Mouse (Mus musculus) heart, postnatal 14 days (tissue): ENCODE results near the gene Mgmt. TPM values are rescaled to one million over a fixed set of nuclear protein-coding genes. Genes with fewer than 3 reads are reported as not detected.

Source experiments
- DNase-seq, 2 experiments: peaks; one replicate each; pipeline ENCODE4 v3.0.0; 2021 to 2022
- intact Hi-C: fragments of 180-260 bp; cut with DNase I; formaldehyde crosslinking; loops from one replicate; pipeline ENCODE4 v1.15.1; 2025
- total RNA-seq, 2 experiments: library from RNA; stranded (reverse); gene quantifications; 2 replicates each; pipeline ENCODE4 v1.2.3; 2021

Mgmt gene
- total RNA-seq, 2 experiments from 2014 or later = 3.4 to 3.6 TPM

- intact Hi-C loops = no loop called here
- DNase-seq = peak; percentile 75 to 77
These were observed 191.7 kb downstream of the Mgmt start for GRCm38 (mm10) chr7:137085969-137086606.

GRCm38 (mm10) chr7:137087136-137087535, 192.7 kb downstream of the Mgmt start:
- DNase-seq = peak; percentile 17 to 20
- intact Hi-C loops = no loop called here

DNA sequence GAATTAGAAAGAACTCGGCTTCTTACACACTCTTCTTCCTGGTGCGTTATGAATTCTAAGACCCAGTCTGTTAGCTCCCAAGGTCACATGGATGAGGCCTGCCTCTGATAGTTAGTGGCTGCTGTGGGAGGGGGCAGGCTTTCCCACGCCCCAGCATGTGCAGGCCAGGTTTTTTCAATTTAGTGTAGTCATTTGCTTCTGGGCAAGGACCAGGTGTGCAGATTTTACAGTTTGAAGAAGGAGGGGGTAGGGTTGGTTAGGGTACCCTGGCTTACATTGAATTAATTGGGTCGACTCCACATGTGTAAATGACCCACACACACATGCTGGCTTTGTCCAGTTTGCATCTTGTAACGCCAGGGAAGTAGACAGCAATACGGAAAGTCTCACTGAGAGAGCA, 193.7 kb downstream of the Mgmt start:
- intact Hi-C loops = no loop called here
- DNase-seq = no peak

- intact Hi-C loops = no loop called here
- DNase-seq = no peak
These were observed 200.1 kb downstream of the Mgmt start for GRCm38 (mm10) chr7:137094551-137094950.

GRCm38 (mm10) chr7:137095702-137096101, 201.3 kb downstream of the Mgmt start:
- no peak for DNase-seq
- intact Hi-C loops = no loop called here

DNA sequence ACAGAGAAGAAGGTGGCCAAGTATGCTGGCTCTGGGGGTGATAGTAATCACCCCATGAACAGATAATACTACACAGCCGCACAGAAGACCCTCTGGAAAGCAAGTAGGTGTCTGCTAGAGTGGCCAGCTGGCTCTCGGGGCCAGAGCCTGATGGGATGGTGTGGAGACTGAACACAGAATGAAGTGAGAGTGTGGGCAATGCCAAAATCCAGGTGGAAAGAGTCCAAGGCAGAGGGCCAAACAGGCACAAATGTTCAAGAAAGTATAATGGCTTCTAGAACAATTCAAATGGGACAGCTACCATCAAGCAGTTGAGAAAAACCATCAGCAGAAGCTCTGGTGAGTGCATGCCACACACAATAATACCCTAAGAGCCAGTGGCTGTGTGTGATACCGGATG, 205.4 kb downstream of the Mgmt start:
- intact Hi-C loops = no loop called here
- DNase-seq = no peak

GRCm38 (mm10) chr7:137102606-137103195, 208.3 kb downstream of the Mgmt start:
- DNase-seq = no peak
- intact Hi-C loops = no loop called here

- no peak for DNase-seq
- intact Hi-C loops = no loop called here
These were observed 217.7 kb downstream of the Mgmt start for GRCm38 (mm10) chr7:137112101-137112500.

DNA sequence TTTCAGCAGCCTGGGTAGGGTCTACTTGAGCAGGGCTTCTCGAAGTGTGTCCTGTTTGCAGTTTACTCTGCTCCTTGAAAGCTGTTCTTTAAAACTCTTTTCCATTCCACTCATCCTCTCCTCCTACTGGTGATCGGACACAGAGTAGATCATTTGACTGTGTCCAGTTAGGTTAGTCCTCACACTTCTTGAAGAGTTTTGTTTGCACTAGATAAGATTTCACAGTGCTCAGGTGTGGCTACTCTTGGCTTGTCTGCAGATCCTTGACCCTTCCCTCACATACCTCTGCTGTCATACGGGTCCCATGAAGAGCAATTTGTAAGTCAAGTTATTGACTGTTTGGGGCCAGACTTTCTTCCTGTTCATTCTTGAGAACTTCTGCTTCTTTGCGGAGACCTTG, 221.8 kb downstream of the Mgmt start:
- intact Hi-C loops = no loop called here
- no peak for DNase-seq

GRCm38 (mm10) chr7:137121243-137121858, 226.9 kb downstream of the Mgmt start:
- peak; percentile 8 to 23 for DNase-seq

GRCm38 (mm10) chr7:137128726-137129125, 234.3 kb downstream of the Mgmt start:
- intact Hi-C loops = no loop called here

More at GRCm38 (mm10) chr7:137121243-137121858, 226.9 kb downstream of the Mgmt start:
- intact Hi-C loops = no loop called here

DNA sequence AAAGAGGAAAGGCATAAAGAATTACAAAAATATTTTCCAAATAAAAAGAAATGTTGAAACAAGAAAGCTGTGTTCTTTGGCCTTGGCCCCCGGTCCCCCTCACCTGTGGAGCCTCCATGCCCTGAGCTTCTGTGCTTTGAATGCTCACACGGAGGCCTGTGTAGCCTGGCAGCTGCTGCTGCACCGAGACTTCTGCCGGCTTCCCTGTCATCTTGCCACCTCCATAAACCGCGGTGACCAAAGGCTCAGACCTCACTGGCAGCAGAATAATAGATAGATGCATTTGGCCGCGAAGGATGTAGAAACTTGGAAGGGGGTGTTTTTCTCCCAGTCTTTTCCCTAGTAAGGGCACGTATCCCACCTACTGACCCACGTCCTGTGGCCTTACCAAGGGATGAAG, 235.8 kb downstream of the Mgmt start:
- intact Hi-C loops = no loop called here
- no peak for DNase-seq

More at GRCm38 (mm10) chr7:137128726-137129125, 234.3 kb downstream of the Mgmt start:
- no peak for DNase-seq

- DNase-seq = no peak
- intact Hi-C loops = no loop called here
These were observed 237.5 kb downstream of the Mgmt start for GRCm38 (mm10) chr7:137131957-137132356.

DNA sequence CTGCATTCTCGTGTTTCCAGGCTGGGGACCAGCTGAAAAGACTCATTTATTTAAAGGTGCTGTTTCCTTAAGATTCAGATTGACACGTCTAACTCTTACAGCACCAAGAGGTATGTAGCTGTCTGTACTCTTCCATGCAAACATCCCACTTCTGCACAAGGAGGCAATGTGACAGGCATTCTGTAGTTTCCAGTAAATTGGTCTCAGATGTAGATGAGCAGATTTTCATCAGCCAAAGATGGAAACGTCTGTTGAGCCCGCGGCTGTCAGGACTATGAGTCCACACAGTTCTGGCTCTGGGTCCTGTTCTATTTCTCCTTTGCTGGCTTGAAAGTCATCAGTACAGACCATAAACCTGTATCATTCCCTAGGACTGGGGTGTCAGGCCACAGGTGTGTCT, 243.7 kb downstream of the Mgmt start:
- intact Hi-C loops = no loop called here
- no peak for DNase-seq

GRCm38 (mm10) chr7:137140321-137140720, 245.9 kb downstream of the Mgmt start:
- intact Hi-C loops = no loop called here
- no peak for DNase-seq

DNA sequence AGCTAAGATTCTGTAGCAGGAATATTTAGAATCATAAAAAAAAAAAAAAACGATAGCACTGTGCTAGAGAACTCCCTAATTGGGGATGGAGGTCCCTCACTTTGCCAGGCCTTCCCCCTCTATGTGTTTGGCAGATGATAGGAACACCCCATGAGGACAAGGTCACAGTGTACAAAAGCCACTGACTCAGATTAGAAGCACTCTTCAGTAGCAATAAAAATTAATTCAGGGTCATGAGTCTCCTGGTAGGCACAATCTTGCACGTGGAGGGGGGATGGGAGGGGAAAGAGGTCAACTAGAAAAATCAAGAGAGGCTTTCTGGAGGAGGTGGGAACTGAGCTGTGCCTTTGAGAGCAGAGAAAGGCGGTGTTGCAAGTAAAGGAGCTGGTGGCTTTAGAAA, 247.0 kb downstream of the Mgmt start:
- no peak for DNase-seq
- intact Hi-C loops = no loop called here

- intact Hi-C loops = no loop called here
These were observed 252.7 kb downstream of the Mgmt start for GRCm38 (mm10) chr7:137147101-137147500.

DNA sequence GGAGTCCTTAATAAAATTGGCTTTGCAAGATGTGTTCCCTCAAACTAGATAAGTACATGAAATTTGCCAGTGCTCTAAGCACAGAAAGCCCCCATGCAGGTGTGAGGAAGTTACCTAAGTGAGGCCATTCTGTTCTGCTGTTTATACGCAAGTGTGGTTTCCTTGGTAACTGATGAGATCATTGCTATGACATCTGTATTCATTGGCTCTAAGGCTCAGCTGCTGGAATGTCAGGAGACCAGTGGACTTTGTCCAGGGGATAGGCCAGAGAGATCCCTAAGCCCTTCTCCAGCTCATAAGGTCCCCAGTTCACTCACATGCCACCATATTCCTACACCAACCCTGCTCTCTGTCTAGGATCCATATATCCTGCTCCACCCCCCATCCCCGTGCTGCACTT, 257.4 kb downstream of the Mgmt start:
- intact Hi-C loops = no loop called here
- DNase-seq = no peak

More at GRCm38 (mm10) chr7:137147101-137147500, 252.7 kb downstream of the Mgmt start:
- no peak for DNase-seq

- intact Hi-C loops = no loop called here
- DNase-seq = no peak
These were observed 260.2 kb downstream of the Mgmt start for GRCm38 (mm10) chr7:137154623-137155022.

GRCm38 (mm10) chr7:137159086-137159485, 264.7 kb downstream of the Mgmt start:
- intact Hi-C loops = no loop called here
- DNase-seq = peak; percentile 12 to 16

GRCm38 (mm10) chr7:137172278-137172677, 277.9 kb downstream of the Mgmt start:
- no peak for DNase-seq
- intact Hi-C loops = no loop called here
